Mouse (Mus musculus): ENCODE data around the gene Prcd.
A peak's percentile ranks its signal among the peaks of the same experiment; 100 is the strongest.

Prcd gene

DNA sequence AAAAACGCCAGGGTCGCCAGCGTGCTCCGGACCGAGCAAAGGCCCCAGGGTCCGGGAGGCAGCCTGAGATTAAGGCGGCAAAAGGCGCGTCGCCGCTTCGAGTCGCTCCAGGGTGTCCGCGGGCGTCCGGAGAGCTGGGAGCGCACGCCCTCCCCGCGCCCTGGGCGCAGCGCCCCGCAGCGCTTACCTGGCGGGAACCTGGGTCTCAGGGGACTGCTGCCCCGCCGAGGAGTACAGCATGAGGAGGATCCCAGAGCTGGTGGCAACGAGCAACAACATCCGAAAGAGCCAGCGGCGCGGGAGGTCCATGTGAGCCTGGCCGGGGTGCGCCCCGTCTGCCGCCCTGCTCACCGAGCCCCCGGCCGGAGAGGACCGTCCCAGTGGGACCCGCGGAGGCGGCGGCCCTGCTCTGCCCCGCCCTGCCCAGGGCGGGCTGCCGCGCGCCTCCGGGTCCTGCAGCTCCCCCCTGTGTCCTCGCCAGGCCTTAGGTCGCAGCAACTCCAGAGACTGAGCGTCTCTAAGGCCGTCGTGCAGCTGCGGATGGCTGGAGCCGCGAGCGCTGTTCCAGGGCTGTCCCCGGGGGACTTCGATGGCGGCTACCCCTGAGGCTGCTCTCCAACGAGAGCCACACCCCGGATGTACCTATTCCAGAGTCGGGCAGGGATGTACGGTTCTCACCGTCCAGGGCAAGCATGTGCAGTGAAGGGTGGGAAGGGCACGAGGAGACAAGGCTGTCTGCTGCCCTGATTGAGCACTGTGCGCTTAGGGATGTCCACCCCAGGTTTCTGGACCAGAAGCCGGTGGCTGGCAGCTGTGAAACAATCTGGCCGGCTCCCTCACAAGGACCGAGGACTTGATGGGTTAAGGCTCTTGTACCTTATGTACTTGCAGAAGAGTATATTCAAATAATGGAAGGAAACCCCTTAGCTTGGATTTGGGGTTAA, 41.2 kb downstream of the Prcd start:
- DNase-seq = no peak

DNA sequence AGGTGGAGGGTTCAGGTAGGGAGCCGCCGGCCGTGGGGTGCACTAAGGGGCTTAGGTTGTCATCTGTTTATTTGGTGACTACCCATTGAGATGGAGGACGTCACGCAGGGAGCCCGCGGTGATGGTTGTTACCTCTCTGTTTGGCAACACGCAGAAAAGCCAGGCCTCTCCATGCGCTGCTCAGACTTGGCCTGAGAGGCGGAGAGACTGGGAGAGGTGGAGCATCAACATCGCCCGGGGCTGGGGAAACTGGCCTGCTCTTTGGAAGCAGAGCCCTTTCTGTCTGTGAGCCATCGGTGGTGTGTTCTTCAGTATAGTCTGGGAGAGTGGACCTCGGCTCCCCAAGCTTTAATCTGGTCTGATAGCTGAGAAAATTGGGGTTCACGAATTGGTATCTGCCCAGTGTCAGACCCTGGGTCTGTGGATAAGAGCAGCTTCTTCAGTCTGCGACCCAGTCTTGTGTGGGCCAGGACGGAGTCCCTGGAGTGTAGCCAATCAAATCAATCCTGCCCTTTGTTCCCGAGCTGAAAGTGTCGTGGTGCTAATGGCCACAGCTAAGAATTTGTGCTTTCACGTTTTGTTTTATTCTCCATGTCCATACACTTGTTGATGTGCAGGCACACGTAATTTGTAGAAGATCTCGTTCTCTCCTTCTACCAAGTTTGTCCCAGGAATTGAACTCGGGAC, 42.0 kb downstream of the Prcd start:
- peak in 1 of 2 experiments; percentile 29 for DNase-seq

DNA sequence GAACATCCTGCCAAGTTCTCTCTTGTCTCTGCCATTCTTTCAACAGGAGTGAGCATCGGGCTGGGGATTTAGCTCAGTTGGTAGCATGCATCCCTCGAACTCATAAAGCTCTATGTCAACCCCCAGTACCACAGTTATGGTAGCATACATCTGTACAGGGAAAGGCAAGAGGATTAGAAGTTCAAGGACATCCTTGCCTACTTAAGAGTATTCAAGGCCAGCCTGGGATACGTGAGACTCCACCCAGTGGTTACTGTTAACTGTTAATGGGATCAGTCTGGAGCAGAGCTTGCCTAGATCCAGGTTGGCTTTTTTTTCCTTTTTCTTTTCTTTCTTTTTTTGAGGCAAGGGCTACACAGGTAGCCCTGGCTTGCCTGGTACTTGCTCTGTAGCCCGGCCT, 43.1 kb downstream of the Prcd start:
- DNase-seq = no peak

DNA sequence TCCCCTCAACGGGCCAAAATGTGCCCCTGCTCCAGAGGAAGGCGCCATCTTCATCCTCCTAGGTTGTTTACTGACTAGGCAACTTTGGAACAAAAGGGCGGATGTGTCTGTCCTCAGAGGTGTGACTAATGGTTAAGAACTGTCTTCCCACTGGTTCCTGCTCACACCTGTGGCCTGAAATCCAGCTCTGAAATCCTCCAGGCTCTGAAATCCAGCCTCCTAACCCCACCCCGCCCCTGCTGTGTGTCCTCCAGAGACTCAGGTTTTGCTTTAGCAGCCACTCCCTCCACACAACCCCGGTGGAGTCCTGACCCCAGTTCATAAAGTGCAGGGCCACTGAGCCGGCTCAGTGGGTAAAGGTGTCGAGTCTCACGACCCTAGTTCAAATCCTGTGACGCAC, 44.2 kb downstream of the Prcd start:
- no peak for DNase-seq

GRCm38 (mm10) chr11:116701377-116701841, 48.1 kb downstream of the Prcd start:
- DNase-seq = no peak

- DNase-seq = no peak
Observed at GRCm38 (mm10) chr11:116704336-116705035, 51.2 kb downstream of the Prcd start.

DNA sequence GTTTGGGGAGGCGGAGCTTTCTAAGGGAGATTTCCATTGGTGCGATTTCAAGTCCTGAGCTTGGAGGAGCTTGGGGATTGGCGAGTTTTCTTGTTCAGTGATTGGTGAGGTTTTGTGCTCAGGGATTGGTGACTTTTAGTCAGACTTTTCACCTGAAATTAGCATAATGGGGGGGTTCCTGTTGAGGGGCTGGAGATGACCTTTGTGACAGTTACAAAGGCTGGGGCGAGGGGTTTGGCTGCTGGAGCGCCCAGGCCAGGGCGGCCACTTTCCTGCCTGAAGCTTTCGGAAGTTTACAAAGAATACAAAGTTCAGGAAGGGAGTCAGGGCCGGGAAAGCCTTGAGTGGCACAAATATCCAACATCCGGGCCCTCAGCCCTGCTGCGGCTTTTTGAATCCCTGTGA, 51.9 kb downstream of the Prcd start:
- DNase-seq = no peak

GRCm38 (mm10) chr11:116706363-116706762, 53.0 kb downstream of the Prcd start:
- no peak for DNase-seq

DNA sequence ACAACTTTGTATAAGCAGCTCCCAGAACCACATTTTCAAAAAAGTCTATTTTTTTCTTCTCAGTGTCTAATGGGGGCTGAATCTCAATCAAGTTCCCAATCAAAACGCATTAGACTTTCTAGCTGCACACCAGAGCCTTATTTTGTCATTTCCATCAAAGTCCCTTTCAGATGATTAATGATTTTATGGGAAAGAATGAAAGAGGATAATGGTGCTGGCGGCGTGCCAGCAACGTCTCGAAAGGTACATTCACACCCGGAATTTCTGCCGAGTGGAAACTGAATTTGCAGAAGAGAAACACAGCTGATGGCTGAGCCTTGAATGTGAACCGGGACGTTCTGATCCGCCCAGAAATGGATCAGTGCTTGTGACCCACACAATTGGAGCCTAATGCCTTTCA, 56.8 kb downstream of the Prcd start:
- DNase-seq = no peak

GRCm38 (mm10) chr11:116710793-116711192, 57.5 kb downstream of the Prcd start:
- DNase-seq = no peak

- no peak for DNase-seq
Observed at GRCm38 (mm10) chr11:116714052-116714451, 60.7 kb downstream of the Prcd start.
